Mouse (Mus musculus): ENCODE measurements around the gene Morc1.

- no peak for TF ChIP-seq CTCF (IDR thresholded peaks at IDR 0.05)
- no peak for TF ChIP-seq EP300 (IDR thresholded peaks at IDR 0.05; ENCODE audit: insufficient read depth, low read depth, low read length)
- no peak for TF ChIP-seq POLR2A (IDR thresholded peaks at IDR 0.05; ENCODE audit: insufficient read depth, low read depth, low read length)
These were observed 35.8 kb upstream of the Morc1 start for GRCm38 (mm10) chr16:48395278-48395677.

Data from heart, adult 2 months (tissue).